Mouse (Mus musculus): ENCODE data around the gene Dync1i1.
"Not testable (repeated sequence)": the region's sequence is repeated elsewhere in the genome, so short reads cannot be mapped to it uniquely, and the experiment has no call there.

The Dync1i1 gene

DNA sequence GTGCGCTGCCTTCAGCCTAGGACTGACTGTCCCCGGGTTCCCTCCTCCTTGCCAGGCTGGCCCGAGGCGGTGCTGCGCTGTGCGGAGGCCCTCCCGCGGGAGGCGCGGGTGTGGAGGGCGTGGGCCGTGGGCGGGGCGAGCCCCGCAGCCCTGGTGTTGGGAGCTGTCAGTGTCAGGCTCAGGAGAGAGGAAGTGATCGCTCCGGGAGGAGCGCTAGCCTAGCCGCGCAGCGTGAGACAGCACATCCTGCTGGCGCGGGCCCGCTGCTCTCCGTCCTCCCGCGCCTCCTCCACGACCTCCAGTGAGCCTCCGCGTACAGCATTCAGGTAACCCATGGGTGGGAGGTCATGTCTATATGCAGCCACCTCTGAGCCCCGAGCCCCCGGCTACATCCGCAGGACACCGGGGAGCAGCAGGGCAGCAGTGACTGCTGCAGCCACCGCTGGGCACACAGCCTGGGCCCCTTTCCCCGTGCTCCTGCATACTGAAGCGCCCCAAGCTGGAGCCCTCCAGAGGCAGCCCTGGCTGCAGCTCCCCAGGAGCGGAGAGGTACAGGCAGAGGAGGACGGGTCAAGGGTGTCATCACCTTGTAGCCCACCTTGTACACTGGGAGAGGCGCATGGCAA is at the start of gene Dync1i1:
TSS of gene Dync1i1 (plus strand) at position 29 of the 626 bp plus-strand sequence.
- DNase-seq, result peak; percentile 61 to 75

DNA sequence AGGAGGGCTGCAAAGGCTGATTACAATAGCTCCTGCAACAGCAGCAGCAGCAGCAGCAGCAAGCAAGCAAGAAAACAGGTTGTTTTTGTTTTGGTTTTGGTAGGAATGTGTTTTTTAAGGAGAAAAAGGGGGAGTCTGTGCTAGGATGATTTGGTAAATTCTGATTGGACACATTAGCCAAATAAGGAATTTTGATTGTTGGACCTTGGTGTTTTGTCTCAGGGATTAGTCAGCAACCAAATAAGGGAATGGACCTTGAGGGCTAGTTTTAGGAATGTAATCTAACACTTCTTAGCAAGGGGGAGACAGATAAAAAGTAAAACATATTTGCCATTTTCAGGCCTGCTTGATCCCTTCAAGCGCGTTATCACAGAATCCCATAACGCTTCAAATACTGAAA is 45.7 kb upstream of the Dync1i1 start:
- no peak for DNase-seq

DNA sequence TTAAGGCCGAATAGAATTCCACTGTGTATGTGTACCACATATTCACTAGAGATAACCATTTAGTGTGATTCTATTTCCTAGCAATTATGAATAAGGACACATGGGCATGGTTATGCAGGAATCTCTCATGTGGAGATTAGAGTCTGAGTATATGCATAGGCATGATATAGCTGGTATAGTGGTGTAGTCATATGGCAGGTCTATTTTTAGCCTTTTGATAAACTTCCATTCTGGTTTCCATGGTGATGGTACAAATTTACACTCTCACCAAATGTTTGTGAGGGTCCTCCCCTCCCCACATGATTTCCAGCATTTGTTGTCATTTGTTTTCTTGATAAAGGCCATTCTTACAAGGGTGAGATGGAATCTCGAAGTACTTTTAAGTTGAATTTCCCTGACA is 23.6 kb upstream of the Dync1i1 start:
- no peak for DNase-seq

GRCm38 (mm10) chr6:5707894-5708293 is 17.5 kb upstream of the Dync1i1 start:
- DNase-seq, result not testable (repeated sequence)

DNA sequence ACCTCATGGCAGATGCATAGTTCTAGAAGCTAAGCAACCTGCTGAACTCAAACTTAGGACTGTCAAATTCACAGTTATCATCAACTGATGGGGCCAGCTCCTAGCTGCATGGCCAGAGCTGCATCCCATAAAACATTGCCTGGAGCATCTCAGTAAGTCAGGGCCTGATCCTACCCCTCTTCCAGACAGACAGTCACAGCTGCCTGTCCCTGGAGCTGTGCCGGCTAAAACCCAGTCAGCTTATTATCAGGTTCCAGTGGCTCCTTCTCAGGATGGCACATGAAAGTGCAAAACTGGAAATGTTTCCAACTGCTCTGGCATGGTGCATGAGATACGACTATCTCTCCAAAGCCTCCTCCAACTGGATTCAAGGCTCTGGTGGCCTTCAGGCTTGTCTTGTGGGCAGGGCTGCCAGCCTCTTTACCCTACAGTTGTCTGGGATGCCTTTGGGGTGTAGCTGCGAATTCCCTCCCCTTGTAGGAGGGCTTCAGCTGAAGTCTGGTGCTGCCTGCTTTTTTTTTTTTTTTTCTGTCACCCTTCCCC is 15.3 kb upstream of the Dync1i1 start:
- DNase-seq, result peak in 1 of 2 experiments; percentile 9

DNA sequence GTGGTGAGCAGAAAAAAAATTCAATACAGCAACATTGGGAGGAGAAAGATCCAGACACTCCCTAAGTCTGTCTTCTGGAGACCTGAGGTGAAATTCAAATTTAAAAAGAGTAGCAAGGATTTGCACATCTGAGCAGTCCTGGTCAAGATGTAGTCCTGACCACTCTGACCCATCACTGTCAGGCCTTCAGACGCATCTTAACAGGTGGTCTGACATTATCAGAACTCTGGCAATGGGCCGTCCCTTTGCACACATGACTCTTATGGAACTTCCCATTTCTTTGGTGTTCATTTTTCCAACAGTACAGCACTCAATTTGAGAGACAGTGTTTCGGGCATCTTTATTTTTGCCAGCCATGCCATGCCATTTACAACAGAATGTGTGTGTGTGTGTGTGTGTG is 12.8 kb upstream of the Dync1i1 start:
- DNase-seq, result no peak

DNA sequence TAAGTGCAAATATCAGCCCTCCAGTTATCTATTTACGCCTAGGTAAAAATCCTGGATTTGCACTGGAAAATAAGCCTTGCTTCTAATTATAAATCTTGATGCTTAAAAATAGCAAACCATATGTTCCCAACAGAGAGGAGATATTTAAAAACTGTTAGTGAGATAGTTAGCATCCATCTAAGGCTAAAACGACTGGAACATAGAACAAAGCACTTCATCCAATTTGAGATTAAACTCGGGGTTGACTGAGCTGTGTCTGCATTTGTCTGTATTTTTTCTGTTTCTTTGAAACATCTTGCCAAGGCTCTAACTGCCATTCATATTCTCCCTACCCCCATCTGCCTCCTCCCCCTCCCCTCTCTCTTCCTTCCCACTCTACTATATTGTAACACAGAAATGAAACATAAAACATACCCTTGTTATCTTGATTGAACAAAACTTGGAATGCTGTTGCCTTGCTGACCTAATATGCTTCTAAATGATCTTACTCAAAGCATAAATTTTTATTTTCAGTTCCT is 10.3 kb upstream of the Dync1i1 start:
- DNase-seq, result no peak

- DNase-seq, result no peak
These were observed 6.5 kb upstream of the Dync1i1 start for GRCm38 (mm10) chr6:5718955-5719354.

DNA sequence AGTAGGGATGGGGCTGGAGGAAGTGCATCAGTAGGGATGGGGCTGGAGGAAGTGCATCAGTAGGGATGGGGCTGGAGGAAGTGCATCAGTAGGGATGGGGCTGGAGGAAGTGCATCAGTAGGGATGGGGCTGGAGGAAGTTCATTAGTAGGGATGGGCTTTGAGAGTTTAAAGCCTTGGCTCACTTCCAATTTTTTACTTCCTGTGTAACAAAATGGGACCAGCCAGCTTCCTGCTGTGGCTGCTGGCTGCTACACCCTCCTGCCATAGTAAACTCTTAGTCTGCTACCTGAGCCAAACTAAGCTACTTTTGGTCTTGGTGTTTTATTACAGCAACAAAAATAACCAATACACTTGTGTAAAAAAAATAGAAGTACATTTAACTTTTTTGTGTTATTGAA is 4.7 kb upstream of the Dync1i1 start:
- not testable (repeated sequence) for DNase-seq

GRCm38 (mm10) chr6:5723986-5724385 is 1.5 kb upstream of the Dync1i1 start:
- DNase-seq, result no peak

DNA sequence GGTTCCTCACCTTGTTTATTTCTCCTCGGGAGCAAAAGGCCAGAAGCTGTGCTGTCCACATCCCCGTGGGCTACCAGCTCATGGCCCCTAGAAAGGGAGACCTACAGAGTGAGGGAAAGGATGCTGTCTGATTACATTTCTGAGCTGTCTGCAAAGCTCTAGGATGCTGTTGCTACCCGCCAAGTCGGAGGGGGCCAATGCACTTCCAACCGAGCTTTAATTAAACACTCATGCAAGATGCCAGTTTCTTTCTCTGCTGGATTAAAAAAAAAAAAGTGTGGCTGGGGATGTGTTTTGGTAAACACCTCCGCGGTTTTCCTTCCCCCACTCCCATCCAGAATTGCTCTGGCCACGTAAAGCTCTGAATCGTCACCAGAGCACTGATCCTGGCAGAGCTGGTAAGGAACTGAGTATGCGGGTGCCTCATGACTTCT is 815 bp downstream of the Dync1i1 start:
- peak; percentile 29 to 52 for DNase-seq

DNA sequence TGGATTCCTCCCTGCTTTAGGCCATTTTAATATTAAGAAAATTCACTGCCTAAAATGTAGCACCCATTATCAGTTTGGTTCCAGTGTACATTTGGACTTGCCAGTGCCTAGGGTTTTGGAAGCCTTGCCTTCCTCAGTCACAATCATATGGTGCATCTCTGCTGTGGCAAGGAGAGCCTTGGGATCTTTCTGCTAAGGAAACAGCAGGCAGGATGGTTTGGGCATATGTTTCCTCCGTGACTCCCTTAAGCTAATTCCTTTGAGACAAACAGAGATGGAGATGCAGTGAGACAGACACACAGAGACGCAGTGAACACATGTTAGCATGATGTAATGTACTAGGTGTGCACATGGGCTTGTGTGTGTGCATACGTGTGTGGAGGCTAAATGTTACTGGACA is 7.8 kb downstream of the Dync1i1 start:
- no peak for DNase-seq

GRCm38 (mm10) chr6:5734398-5734797 is 9.0 kb downstream of the Dync1i1 start:
- DNase-seq, result no peak

GRCm38 (mm10) chr6:5734862-5735261 is 9.4 kb downstream of the Dync1i1 start:
- no peak for DNase-seq

GRCm38 (mm10) chr6:5739711-5740110 is 14.3 kb downstream of the Dync1i1 start:
- DNase-seq, result peak; percentile 67 to 78

DNA sequence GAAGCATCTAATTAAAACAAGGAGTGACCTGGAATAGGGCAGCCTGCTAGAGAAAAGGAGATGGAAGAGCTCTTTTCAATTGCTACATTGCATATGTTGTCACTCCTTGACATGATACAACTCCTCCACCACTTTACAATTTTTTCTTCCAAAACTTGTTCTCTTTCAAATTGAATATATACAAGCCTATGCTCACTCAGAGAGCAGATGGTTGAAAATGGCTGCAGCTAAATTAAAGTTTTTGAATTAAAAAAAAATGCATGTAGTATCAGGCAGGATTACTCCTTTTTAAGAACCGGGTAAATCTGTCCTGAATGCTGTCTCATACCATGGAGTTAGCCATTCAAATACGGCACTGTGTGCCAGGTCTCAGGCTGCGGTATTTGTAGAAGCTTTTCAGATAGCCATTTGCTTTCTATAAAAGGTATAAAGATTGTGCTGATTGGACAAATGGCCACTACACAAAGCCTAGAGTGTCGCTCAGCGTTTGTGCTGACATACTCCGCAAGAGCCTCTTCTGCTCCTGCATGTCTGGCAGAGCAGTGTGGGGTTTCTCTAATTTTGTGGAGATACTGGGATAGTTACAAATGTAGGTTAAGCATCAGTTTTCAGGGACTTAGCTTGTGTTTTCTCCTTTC is 16.1 kb downstream of the Dync1i1 start:
- no peak for DNase-seq

DNA sequence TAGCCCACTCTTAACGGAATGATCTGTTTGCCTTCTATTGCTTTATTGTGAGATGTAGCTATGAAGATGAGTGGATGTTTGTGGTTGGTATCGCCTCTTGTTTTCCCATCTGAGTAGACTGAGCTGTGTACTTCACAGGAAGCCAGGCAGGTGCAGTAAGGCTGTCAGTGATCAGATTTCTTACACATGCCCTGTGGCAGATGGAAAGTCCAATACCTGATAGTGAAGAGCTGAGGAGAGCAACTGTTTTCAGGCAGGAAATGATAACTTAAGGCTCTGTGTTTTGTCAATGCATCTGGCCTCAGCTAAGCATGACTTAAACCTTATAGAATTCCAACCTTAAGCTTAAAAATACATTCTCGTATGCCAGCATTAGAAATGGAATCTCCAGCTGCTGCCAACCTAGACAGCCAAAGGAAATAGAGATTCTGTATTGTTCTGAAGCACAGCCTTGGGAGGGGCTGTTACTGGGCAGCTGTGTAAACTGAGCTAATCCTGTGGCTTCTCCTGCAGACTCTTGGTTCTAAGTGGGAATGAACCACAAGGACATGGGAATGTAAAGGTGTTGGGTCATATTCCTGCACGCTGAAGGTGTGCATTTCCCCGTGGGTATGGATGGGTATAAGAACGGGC is 24.8 kb downstream of the Dync1i1 start:
- DNase-seq, result no peak

DNA sequence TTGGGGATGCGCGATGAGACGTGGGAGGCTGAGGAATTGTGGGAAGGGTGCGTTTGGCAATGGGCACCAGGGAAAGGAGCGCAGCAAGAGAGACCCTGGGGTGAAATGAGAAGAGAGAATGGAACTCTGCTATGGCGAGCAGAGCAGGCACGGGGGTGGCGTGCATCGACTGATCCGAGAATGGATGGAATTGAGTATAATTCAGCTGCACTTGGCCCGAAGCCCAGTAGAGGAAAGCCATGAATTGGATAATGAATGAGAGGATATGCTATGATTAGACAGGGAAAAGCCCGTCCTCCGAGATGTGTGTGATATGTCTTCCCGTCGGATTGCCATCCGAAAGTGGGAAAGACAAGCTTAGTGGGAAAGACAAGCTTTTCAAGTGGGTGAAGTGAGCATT is 26.7 kb downstream of the Dync1i1 start:
- peak; percentile 51 to 52 for DNase-seq

DNA sequence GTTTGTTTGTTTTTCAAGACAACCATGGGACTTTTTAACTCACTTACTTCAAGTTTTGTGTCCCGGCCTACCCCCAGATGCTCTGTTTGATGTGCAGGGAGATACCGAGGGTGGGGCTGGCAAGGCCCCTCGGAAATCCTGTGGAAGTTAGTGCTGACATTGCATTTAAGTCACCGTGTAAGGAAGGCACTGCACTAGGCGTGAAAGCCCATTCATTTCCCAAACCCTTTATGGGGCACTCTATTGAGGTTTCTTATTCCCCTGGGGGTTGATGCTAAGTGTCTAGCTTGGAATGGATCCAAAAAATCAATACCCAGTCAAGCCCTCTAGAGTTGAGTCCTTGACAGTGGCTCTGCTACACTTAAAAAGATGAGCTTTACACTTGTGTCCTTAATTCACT is 27.2 kb downstream of the Dync1i1 start:
- DNase-seq, result no peak

GRCm38 (mm10) chr6:5756509-5757130 is 31.2 kb downstream of the Dync1i1 start:
- no peak for DNase-seq

DNA sequence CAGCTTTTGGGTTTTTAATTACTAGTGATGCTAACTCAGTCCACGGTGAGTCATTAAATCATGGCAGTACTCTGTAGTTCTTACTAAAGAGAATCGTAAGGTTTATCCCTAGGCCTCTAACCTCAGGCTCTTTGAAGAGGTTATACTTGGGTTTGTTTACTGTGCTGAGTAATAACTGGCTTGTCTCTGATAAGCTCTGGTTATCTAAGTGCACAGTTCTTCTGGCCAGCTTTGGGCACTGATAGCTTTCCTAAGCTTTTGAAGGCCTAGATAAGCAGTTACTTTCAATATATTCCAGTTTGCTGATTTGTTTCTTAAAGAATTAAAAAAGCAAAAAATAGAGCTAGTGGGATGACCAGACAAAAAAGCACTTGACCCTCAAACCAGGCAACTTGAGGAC is 37.5 kb downstream of the Dync1i1 start:
- no peak for DNase-seq

DNA sequence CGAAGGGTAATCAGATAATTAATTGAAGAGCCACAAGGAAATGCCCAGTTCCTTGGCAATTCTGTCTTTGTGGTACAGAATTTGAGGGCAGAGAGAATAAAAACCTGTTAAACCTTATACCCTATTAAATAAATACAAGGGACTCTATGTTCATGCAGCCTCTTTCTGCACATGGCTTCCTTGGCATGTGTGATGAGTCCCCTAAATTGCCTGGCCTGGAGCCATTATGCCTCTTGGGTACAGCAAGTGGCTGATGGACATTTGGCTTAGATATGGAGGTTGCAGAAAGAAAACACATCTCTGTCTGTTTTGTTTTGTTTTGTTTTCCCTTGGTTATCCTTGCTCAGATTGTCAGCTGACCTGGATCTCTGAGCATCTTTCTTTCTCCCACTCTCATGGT is 43.1 kb downstream of the Dync1i1 start:
- peak; percentile 76 to 84 for DNase-seq

- no peak for DNase-seq
These were observed 44.8 kb downstream of the Dync1i1 start for GRCm38 (mm10) chr6:5770283-5770682.

Data from cerebellum, postnatal 10 days (tissue).